Mouse (Mus musculus) mouse embryonic stem cell (cell line): ENCODE data around the gene Dnajc17.

Experiments
- in situ Hi-C, 2 experiments: fragments of 300-500 bp; cut with MboI; formaldehyde crosslinking; loops; 1 replicate in 1 of 2; 3 replicates in 1 of 2; pipeline ENCODE4 v1.14.3; 2019 to 2020; ENCODE audit warnings: low sequenced_read_pairs in 2 of 2, low pct_unique_long_range_greater_than_20kb in 1 of 2, mixed read lengths in 1 of 2; ENCODE audit not compliant: unreplicated experiment in 1 of 2

Gene Dnajc17

DNA sequence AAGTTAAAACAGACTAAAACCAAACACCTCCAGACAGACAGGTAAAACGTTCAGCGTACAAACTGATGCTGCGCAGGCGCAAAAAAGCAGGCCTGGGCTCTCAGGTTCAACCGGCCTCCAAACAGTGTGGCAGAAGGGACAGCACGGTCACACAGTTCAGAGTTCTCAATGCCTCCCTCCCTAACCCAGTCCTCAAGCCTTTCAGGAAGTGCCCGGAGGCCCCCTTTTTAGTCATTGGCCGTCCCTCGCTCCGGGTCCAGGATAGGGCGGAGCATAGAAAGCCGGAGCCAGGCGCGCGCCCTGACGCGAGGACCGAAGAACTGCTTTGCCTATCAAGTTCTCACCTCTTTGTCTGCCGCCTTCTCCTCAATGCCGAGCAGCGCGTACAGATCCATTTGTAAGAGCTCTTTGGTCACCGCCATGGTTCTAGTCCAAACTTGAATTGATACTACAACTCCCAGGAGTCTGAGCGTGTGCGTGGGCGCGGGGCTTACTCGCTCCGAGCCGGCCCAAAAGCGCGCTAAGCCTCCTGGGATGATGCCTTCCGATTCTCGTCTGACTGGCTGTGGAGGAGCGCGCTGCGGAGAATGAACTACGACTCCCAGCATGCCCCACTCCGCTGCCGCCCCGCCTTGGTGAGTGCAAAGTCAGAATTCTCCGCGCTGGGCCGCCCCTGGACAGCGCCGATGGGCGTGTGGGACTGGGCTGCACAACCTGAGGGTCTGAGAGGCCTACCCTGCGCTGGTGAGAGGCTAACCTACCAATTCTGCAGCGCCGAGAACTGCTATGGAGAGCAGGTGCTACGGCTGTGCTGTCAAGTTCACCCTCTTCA lies at the start of gene Dnajc17, which contains the start of gene Zfyve19:
Dnajc17 (minus strand) TSS at position 452 of the 832 bp plus-strand sequence.
Zfyve19 (plus strand) TSS at position 274 of the 832 bp plus-strand sequence.
- in situ Hi-C loops: no loop called here

DNA sequence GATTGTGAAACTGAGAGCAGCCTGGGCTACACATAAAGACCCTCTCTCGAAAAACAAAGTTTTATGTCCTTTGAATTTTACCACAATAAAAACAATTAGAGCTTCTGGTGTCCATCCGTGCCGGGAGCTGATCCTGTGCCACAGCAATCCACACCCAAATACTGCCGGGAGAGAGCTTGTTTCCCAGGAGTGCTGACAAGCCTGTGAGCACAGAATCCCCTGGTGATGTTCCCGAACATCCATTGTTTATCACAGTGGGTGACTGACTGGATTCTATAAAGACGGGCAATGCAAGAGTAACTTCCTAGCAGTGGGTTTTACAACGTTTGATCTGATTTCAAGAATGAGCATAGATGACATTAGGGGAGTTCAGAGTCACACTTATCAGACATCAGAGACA lies 46.4 kb upstream of the Dnajc17 start:
- in situ Hi-C loops: loop anchor here (5.0 kb wide), 1 partner anchor 32 kb away; the partner anchor contains the start of gene Vps18 (in 2 of the 2)

DNA sequence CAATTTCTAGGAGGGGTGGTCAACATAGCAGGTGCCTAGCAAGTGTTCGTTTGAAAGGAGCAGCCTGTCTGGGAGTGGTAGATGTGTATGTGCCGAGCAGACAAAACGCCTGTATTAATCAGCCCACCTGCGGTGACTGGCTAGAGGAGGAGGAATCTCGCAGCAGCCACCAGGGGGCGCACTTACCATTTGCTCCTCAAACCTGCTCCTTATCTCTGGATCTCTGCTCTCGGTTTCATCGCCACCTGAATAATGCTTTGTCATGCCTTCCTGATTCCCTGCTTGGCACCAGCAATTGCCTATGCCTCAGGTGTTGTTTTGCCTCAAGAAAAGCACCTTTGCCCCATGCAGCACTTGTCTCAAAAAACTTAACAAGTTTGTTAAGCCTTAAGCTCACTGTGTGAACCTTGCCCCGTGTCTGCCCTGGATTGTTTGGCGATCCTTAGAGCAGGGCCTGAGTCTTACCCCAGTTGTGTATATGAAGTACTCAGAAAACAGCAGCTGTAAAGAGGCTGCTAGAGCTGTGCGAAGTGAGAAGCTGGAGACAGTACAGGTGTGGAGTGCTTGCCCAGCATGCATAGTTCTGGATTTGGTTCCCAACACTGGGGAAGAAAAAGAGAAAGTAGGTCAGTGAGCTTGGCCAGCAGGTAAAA lies 42.4 kb upstream of the Dnajc17 start:
- in situ Hi-C loops: loop anchor here (5.0 kb wide), 1 partner anchor 36 kb away; the partner anchor contains the start of gene Vps18 (in 2 of the 2)

DNA sequence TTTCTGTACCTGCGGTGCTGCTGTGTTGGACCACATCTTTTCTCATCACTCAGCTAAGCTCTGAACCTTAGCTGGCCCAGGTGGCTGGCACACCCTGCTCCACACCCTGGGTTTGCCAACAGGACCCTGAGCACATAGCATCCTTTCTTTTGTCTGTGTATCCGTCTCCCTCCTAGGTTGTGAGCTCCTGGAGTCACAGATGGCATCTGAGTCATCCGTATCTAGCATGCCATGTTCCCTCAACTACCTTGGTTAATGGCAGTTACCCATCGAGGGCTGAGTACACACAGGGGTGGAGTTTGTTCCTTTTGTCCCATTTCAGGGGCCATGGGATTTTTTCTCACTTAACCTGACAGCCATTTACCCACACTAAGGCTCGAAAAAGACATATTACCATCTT lies 41.8 kb upstream of the Dnajc17 start:
- in situ Hi-C loops: loop anchor here (5.0 kb wide), 1 partner anchor 37 kb away; the partner anchor contains the start of gene Vps18 (in 2 of the 2)

DNA sequence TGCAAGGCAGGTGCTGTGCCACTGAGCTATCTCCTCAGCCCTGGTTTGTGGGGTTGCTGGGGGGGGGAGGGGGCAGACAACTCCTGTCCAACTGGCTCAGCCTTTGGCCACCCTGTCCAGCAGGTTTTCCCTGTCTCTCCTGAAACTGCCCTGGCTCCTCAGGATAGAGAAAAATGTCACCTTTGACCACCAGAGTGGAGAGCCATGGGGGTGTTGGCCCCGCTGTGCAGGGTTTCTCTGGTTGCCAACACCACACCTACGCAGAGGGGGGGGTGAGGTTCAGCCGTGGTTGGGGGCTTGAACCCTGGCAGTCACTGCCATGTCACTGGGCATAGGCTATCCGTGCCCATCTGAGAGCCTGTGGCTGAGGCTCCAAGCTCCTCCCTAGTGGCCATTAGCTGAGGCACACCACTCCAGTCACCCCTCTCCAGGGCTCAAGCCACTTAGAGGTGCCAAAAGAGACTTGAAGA lies 41.0 kb upstream of the Dnajc17 start:
- in situ Hi-C loops: loop anchor here (5.0 kb wide), 1 partner anchor 38 kb away; the partner anchor contains the start of gene Vps18 (in 2 of the 2)

DNA sequence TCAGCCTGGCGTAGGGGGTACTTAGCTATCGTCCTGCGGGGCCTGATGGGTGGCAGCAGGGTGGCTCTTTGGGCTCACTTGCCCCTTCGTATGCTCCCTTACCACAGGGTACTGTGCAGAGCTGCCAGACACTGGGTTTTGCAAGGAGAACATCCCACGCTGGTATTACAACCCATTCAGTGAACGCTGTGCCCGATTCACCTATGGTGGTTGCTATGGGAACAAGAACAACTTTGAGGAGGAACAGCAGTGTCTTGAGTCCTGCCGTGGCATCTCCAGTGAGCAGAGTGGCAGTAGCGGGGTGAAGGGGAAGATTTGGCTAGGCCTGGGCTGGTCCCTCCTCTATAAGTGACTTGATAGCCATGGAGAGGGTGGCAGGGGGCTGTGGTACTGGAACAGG lies 39.3 kb upstream of the Dnajc17 start:
- in situ Hi-C loops: no loop called here

DNA sequence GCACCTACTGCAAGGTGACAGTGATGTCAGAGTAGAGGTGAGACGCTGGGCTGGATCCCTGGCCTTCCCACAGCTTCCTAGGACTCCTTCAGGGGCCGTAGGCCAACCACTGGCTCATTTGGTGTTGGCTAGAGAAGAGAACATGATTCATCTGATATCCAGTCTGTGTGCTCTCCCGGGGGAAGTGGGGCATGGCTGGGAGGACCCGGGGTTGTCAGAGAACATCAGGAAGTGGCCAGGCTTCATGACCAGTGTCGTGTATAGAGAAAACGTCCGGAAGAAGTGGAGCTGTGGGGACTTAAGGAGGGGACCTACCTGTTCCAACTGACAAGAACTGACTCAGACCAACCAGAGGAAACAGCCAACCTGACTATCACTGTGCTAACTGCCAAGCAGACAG lies 36.7 kb upstream of the Dnajc17 start:
- in situ Hi-C loops: no loop called here

DNA sequence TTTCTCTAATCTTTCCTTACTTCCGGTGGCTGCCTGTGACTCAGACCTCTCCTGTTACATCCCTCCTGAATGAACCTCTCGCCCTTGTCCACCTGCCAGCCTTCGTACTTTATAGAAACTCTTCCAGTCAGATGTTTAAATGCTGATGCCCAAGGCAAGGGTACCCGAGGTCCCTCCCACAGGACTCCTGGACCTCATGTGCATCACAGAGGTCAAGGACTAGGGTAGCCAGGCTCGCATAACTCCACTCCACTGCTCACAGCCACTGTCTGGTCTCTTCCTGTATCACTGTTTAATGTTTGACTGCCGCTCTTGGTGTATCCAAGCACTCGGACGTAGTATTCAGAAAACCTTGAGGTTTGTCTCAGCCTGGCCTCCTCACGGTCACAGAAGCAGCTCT lies 34.0 kb upstream of the Dnajc17 start:
- in situ Hi-C loops: no loop called here

DNA sequence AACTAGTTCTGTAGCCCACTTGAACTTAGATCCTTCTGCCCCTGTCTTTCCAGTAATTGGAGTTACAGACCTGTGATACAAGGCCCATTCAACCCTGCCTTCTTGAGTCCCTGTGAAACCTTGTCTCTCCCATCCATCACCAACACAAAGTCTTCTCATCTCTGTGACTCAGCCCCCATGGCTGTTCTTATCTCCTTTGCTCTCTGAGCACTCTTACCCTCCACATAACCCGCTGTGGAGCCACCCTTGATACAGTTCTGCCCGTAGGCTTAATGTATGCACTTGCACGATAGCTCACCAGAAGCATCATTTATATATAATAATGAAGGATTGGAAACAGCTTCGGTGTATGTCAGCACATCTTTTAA lies 32.2 kb upstream of the Dnajc17 start:
- in situ Hi-C loops: no loop called here

DNA sequence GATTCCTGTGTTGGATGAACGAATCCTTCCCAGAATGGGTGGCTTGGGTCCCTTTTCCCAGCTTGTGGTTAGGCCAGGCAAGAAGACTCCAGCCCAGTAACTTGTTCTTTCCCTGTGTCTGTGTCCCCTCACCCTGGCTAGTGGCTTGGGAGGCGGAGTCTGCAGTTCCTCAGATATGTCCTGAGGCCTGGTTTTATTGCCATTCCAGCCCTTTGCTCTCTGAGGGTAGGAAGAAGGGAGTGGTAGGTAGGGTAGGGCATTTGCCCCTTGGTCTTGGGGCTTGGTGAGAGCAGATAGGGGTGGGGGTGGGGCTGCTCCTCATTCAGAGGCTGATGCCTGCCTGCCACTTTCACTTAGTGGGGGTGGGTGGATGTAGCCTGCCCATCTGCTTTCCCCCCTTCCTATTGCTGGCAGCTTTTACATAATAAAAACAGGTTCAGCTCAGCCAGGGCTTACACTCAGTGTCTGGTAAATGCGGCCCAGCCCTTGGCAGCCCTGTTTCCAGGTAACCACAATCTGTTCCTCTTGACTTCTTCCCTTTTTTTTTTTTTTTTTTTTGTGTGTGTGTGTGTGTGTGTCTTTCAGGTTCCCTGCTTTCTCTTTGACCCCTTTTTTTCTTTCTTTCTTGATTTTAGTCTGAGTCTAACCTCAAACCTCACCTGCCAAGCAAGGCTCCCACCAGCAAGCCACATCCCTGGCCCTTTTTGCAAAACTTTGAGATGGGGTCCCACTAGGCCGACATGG lies 31.7 kb upstream of the Dnajc17 start:
- in situ Hi-C loops: no loop called here

DNA sequence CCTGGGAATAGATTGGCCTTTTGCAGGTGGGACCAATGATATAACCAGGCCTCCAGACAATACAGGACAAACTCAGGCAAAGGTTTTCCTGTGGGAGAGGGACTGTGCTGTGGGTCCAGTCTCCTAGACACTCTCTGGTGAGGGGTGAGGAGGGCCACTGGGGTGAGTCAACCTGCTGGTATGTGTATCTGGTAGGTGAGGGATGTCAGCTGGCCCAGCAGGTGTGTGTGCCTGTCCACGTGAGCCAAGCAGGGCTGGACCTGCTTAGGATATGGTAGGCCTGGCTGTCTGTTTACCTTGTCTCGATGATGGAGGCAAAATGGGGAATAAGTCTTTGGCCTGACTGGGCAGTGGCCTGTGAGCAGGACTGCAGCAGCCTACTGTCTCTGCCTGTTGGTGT lies 30.1 kb upstream of the Dnajc17 start:
- in situ Hi-C loops: no loop called here

DNA sequence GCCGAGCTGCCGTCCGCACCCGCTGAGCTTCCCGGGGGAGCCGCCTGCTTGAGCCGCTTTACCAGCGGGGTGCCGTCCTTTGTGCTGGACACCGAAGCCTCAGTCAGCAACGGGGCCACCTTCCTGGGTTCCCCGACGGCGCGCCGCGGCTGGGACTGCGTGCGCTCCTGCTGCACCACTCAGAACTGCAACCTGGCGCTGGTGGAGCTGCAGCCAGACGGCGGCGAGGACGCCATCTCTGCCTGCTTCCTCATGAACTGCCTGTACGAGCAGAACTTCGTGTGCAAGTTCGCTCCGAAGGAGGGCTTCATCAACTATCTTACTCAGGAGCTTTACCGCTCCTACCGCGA lies 29.3 kb upstream of the Dnajc17 start:
- in situ Hi-C loops: no loop called here

DNA sequence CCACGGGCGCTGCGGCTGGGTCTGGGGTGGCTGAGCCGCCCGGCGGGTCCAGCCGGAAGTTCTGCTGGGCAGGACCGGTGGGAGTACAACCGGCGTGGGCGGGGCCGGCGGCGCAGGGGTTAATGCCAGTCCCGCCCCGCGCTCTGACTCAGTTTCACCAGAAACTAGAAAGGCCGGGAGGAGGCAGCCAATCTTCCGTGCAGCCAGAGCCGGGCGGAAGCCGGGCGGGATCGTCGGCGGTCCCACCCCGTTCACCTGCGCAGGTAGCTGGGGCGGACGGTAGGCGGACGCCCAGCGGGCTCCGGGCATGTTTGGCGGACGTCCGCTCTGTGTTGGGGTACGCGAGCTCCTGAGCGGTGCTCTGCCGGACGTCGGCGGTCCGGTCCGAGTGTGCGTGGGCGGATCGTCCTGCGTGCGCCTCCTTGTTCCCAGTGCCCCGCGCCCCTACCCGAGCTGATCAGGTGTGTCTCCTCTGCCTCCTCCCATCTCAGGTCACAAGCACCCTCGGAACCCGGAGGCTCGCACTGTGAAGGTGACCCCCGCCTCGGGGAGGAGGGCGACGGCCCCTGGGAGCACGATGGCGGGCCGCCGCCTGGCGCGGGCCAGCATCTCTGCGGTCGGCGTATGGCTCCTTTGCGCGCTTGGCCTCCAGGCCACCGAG lies 28.7 kb upstream of the Dnajc17 start, which contains the start of gene Spint1:
Spint1 (plus strand) TSS at position 153 of the 661 bp plus-strand sequence.
- in situ Hi-C loops: no loop called here

DNA sequence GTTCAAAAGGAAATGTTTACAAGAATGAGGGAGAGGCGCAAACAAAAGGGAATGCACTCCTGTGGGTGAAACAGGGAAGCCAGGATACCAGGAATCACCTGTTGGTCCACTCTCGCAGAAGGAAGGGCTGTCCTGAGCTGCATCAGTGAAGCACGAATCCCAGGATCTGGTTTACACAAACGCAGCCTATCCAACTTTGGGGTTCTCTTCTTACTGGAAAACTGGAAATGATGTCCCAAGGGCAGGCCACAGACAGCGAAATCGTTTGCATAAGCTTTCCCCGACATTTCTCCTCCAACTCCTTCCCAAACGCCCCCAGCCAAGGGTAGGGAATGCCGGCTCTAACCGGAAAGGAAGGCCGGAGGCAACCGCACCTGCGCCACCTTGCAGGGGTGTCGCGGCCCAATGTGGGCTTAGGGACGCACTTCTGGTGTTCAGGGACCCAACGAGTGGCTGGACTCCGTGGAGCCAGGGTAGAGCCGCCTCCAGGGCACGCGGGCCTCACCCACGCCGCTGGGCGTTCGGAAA lies 28.2 kb upstream of the Dnajc17 start:
- in situ Hi-C loops: no loop called here

DNA sequence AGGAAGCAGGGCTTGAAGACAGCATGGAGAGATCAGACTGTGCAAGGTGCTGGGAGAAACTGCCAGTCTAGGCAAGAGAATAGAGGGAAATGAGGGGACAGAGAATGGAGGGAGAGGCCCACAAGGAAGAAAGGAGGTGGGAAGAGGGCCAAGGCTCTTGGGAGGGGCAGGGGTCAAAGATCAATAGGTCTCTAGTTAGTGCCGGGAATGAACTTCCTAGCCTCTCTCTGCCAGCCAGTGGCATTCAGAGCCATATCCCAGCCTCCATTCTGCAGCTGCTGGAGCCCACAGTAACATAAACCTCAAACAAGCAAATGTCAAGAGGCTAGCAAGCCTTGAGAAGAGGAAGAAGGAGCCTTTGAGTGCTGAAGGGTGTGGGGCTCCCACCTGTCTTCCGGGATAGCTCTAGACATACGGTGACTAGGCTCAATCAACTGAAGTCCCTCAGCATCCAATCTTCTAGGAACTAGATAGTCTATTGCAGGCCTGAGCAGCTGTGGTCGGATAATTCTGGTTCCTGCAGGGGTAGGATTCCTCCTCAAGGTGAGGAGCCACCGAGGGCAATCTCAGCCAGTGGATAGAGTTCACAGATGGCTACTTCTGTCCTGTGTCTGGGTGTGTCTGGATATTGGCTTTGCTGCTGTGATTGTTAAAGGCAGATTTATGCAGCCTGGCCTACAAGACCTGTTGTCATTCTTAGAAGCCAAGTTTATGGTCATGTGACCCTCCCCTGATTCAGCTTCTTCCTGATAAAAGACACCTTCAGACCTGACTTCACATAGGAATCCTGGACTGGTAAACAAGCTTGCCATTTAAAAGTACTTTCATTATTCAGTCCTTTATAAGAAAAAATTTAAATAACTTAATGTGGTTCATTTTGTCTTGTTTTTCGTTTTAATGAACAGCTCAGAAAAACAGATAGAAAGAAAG lies 21.4 kb upstream of the Dnajc17 start, which contains the start of gene Ppp1r14d:
Ppp1r14d (minus strand) TSS at position 132 of the 930 bp plus-strand sequence.
- in situ Hi-C loops: no loop called here

DNA sequence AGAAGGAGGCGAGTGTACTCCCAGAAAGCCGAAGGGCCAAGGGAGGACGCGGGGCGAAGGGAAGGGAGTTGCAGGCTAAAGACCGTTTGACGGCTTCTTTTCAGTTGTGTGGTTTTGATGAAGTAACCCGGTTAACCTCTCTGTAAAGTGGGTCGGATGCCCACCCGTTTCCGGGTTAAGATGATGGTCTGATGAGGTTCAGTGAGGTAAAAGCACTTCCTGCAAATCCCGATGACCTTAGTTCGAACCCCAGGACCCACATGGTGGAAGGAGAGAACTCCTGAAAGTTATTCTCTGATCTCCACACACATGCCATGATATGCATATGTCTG lies 547 bp upstream of the Dnajc17 start:
- in situ Hi-C loops: no loop called here

DNA sequence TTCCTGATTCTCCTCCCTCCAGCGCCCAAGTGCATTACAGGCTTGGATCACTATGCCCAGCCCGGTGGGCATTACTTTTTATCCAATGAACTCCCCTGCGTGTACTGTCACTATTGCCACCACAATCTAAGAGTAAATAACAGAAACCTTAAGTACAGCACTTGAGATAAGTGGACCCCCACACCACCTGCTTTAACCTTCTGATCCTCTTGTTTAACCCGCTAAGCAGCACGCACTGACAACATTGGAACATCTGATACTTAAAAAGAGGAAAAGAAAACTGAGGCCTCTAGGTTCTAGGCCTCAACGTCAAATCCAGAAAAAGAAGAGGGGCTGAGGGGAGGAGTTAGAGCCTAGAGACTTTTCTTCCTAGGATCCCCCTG lies 643 bp downstream of the Dnajc17 start:
- in situ Hi-C loops: no loop called here
